Mouse (Mus musculus) liver, postnatal 0 days (tissue): Measurements from ENCODE around the gene Elk3.

Experiments used
- CTCF ChIP-seq: sonication (generic); IDR thresholded peaks from 2 replicates; pipeline ENCODE4 v1.5.1; 2016; ENCODE audit warnings: antibody characterized with exemption, low read depth
- EP300 ChIP-seq: IDR thresholded peaks from 2 replicates; pipeline ENCODE4 v1.6.1; 2016; ENCODE audit warnings: antibody characterized with exemption, low read depth, mild to moderate bottlenecking

DNA sequence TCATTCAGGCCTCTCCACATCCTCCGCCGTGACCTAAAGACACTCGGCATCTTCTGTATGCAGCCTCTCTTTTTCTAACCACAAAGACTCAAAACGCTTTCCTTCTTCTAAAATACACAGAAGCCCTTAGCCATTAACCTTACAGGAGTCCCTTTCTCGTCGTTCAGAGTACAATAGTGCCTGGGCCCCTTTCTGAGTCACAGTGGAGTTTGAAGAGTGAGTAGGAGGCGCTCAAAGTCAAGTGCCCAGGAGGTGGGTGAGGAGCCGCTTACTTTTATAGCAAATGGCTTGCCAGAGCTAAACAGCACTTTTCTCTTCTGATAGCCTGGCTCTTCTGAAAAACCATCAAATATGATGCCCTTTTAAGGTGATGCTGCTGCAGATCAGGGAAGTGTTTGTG, 83.0 kb downstream of the Elk3 start:
- TF ChIP-seq EP300, result no peak
- TF ChIP-seq CTCF, result no peak
